Mouse (Mus musculus) embryonic facial prominence, embryonic 11.5 days (tissue): ENCODE data around the gene Wipf1. TPM values are rescaled to one million over a fixed set of nuclear protein-coding genes. Genes with fewer than 3 reads are reported as not detected.

Source experiments
- ATAC-seq: fragments of 200-750 bp; cut with Nextera tagmentation; replicated peaks from 2 replicates; pipeline ENCODE4 v1.8.0; 2017; ENCODE audit warnings: low read depth; ENCODE audit not compliant: insufficient number of reproducible peaks, low FRiP score, low TSS enrichment
- DNase-seq: peaks from one replicate; pipeline ENCODE4 v3.0.0-alpha.2; 2015; ENCODE audit warnings: low spot score
- H3K27ac ChIP-seq: fragments of 300-500 bp; sonication (generic); replicated peaks from 2 replicates; pipeline ENCODE4 v1.5.1; 2014; ENCODE audit warnings: mild to moderate bottlenecking, low read depth, low read length, control low read depth
- H3K27me3 ChIP-seq: fragments of 300-500 bp; sonication (generic); 2 replicates; pipeline ENCODE4 v1.6.1; 2014; ENCODE audit warnings: mild to moderate bottlenecking, low read length, moderate library complexity, mixed read lengths; ENCODE audit not compliant: control insufficient read depth, insufficient read depth
- H3K36me3 ChIP-seq: fragments of 300-500 bp; sonication (generic); replicated peaks from 2 replicates; pipeline ENCODE4 v1.6.1; 2014; ENCODE audit warnings: low read depth, mild to moderate bottlenecking, low read length, moderate library complexity, mixed read lengths; ENCODE audit not compliant: control insufficient read depth, insufficient read depth
- H3K4me1 ChIP-seq: fragments of 300-500 bp; sonication (generic); 2 replicates; pipeline ENCODE4 v1.6.1; 2014; ENCODE audit warnings: low read length, mixed read lengths; ENCODE audit not compliant: control insufficient read depth, insufficient read depth
- H3K4me2 ChIP-seq: fragments of 300-500 bp; sonication (generic); 2 replicates; pipeline ENCODE4 v1.6.1; 2014; ENCODE audit warnings: low read depth, mild to moderate bottlenecking, control low read depth, low read length, moderate library complexity
- H3K4me3 ChIP-seq: fragments of 300-500 bp; sonication (generic); 2 replicates; pipeline ENCODE4 v1.5.1; 2014; ENCODE audit warnings: low read depth, low read length, control low read depth
- H3K9ac ChIP-seq: fragments of 300-500 bp; sonication (generic); replicated peaks from 2 replicates; pipeline ENCODE4 v1.6.1; 2014; ENCODE audit warnings: mild to moderate bottlenecking, control low read depth, low read length
- H3K9me3 ChIP-seq: fragments of 300-500 bp; sonication (generic); replicated peaks from 2 replicates; pipeline ENCODE4 v1.6.1; 2016; ENCODE audit warnings: mild to moderate bottlenecking, low read length, inconsistent platforms, mixed read lengths; ENCODE audit not compliant: control insufficient read depth
- WGBS: fragments of 180-500 bp; shearing (Covaris S2); extraction: QIAGEN DNeasy Blood & Tissue Kit; methylation state at CpG from one replicate; pipeline ENCODE4 v1.1.7; 2014; 5-methylcytosine and 5-hydroxymethylcytosine counted together
- polyA plus RNA-seq: library from polyadenylated mRNA; unstranded; fragments of >200 nt; fragmentation: Nextera tagmentation; extraction: Ambion mirVana; gene quantifications from 2 replicates; pipeline ENCODE4 v1.2.1, GENCODE M21; 2014

Gene Wipf1
- polyA plus RNA-seq, 1 experiment from 2014 or later = 17.5 TPM

DNA sequence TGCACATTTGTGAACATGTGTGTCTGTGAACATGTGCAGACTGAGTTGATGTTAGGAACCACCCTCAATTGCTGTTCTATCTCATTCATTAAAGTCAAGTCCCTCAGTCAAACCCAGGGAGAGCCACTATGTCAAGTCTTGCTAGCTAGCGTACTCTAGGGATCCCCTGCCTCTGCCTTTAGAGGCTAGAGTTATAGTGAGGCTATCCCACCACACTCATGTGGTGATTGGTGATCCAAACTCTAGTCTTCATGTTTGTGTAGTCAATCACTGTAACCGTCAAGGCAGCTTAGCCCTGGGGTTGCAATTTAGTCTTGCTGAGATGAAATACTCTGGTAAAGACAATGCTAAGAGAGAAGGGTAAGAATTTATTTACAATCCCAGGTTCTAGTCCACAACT, 132.1 kb downstream of the Wipf1 start:
- Histone ChIP-seq H3K4me3 (no peak overlapping the region), H3K9me3 (no peaks in the 10 kb centered on the region), H3K4me1 (no peaks in the 10 kb centered on the region), H3K27ac (no peak overlapping the region), H3K4me2 (no peak overlapping the region), H3K27me3 (no peaks in the 10 kb centered on the region), H3K36me3 (no peaks in the 10 kb centered on the region), H3K9ac (no peak overlapping the region)
- WGBS = 94% methylated on average over 2 of the region's 2 CpGs
- DNase-seq (no peak), ATAC-seq (no peak)

DNA sequence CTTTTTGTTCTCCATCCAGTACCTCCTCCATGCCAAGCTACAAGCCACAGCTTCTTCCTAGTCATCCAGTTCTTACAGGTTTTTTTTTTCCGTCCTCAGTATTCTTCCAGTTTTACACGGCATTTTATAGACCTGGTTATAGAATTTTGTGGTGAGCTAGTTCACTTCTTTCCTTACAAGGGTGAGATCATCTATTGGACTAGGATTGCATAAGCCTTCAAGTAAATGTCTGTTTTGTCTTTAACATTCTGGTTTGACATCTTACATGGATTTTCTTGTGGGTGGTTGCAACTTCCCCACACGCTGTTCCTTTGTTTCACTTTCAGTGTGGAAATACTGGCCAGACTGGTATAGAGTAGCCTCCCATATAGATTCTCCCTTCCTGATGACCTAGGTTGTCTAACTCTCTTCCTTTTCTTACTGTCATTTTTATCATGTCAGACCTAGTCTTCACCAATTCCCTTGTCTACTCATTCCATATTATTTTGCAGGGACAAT, 132.7 kb downstream of the Wipf1 start:
- H3K9ac ChIP-seq = no peak overlapping the region

DNA sequence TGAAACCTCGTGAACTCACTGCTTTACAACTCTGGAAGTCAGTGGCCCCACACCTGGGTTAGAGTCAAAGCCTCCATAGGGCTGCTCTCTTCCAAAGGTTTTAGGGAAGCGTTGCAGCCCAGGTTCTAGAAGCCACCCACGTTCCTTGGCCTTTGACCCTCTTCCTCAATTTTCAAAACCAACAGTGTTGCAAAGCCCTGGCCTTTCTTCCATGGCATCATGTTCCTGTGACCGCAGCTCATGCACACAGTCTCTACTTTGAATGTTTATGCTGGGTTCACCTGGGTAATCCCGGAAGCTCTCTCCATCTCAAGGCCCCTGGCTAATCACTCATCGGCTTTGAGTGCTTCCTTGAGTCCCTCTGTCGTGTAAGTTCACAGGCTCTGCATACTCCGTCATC, 134.0 kb downstream of the Wipf1 start:
- Histone ChIP-seq H3K4me2 (no peak overlapping the region), H3K4me1 (no peaks in the 10 kb centered on the region), H3K27me3 (no peaks in the 10 kb centered on the region), H3K9ac (no peak overlapping the region), H3K27ac (no peak overlapping the region), H3K36me3 (no peaks in the 10 kb centered on the region), H3K9me3 (no peaks in the 10 kb centered on the region), H3K4me3 (no peak overlapping the region)
- ATAC-seq (no peak), DNase-seq (no peak)
- WGBS = 77% methylated on average over 8 of the region's 8 CpGs

More for the DNA sequence above, 132.7 kb downstream of the Wipf1 start:
- whole genome bisulfite sequencing = 86% methylated on average over 3 of the region's 3 CpGs
- no peaks in the 10 kb centered on the region for H3K4me1 ChIP-seq
- no peak overlapping the region for H3K4me3 ChIP-seq
- no peaks in the 10 kb centered on the region for H3K27me3 ChIP-seq
- DNase-seq = no peak
- ATAC-seq = no peak
- no peaks in the 10 kb centered on the region for H3K36me3 ChIP-seq
- H3K4me2 ChIP-seq = no peak overlapping the region
- no peaks in the 10 kb centered on the region for H3K9me3 ChIP-seq
- H3K27ac ChIP-seq = no peak overlapping the region

DNA sequence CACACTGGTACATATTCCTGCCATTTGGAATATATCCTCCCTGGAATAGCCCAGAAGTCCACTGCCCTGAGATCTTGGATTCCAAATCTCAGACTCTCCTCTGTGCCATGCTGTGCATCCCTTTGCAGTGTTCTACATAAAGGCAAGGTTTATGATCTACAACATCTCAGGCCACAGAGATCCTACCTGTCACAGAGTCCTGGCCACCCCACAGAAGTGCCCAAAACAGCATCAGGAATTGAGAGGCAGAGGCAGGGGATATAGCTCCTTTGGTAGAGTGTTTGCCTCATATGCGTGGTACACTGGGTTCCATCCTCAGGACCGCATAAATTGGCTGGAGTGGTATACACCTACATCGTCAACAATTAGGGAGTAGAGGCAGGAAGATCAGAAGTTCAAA, 135.1 kb downstream of the Wipf1 start:
- Histone ChIP-seq H3K4me1 (no peaks in the 10 kb centered on the region), H3K4me3 (no peak overlapping the region), H3K4me2 (no peak overlapping the region), H3K27ac (no peak overlapping the region), H3K27me3 (no peaks in the 10 kb centered on the region), H3K9me3 (no peaks in the 10 kb centered on the region), H3K9ac (no peak overlapping the region), H3K36me3 (no peaks in the 10 kb centered on the region)
- WGBS = 93% methylated on average over 3 of the region's 3 CpGs
- no peak for DNase-seq
- no peak for ATAC-seq

DNA sequence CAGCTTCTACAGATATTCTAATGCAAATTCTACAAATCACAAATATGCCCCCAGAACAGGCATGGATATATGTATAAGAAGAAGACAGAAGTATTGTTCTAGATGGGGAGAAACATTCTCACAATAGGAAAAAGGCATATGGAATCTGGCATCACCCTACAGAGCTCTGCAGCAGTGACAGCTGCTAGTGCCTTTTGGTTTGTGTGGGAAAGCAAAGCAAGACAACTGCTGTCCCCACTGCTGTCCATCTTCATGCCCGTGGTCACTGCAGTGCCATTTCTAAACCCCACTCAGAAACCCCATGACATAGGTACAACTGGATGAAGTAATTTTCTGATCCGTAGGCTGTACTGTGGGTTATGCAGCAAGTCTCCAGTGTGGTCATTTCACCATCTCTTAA, 136.8 kb downstream of the Wipf1 start:
- no peaks in the 10 kb centered on the region for H3K27me3 ChIP-seq
- H3K4me2 ChIP-seq = no peak overlapping the region
- WGBS = 76% methylated on average over 2 of the region's 2 CpGs
- no peak overlapping the region for H3K9ac ChIP-seq
- H3K27ac ChIP-seq = no peak overlapping the region
- H3K4me1 ChIP-seq = no peaks in the 10 kb centered on the region
- ATAC-seq = no peak
- no peak for DNase-seq
- H3K36me3 ChIP-seq = no peaks in the 10 kb centered on the region
- no peak overlapping the region for H3K4me3 ChIP-seq
- H3K9me3 ChIP-seq = no peaks in the 10 kb centered on the region

DNA sequence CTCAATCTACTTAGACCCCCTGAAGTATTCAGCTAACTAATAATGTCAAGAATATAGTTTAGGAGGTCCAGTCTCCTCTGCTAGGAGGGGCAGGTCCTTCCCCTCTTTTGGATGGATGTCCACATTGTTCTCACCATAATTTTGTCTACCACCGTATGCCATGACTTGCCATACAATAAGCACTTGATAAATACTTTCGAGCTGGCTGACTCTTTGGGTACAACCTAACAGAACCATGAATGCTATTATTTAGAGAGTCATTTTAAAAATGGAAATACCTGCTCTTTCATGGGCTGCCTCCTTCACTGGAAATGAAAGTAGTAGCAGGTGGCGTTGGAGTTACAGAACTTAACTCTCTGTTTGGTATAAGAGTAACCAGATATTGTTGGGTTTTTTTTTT, 139.6 kb downstream of the Wipf1 start:
- Histone ChIP-seq H3K4me2 (no peak overlapping the region), H3K27ac (no peak overlapping the region), H3K4me3 (no peak overlapping the region), H3K27me3 (no peaks in the 10 kb centered on the region), H3K4me1 (peaks cover 3% of the 10 kb centered on the region; the same call in 1 of the 2 replicates), H3K9me3 (no peaks in the 10 kb centered on the region), H3K9ac (no peak overlapping the region), H3K36me3 (no peaks in the 10 kb centered on the region)
- 91% methylated on average over 3 of the region's 3 CpGs for WGBS
- ATAC-seq (no peak), DNase-seq (no peak)

DNA sequence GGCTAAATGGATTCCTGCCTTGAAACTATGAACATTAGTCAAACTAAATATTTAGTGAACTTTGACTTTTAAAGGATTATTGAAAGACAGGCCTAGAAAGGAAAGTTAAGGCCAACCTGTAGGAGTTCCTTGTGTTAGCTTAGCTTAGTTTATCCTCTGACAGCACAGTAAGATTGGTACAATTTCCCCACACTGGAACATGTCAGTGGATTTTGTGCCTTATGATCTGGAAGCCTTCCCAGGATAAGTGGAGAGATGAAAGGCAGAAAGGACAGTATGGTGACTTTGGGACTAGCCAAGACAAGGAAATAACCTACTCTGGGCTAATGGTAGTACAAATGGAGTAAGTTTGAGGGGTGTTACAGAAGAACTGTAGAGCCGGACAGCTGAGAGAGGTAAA, 141.7 kb downstream of the Wipf1 start:
- no peaks in the 10 kb centered on the region for H3K9me3 ChIP-seq
- no peak overlapping the region for H3K9ac ChIP-seq
- H3K27ac ChIP-seq = no peak overlapping the region
- 85% methylated on average over 1 of the region's 1 CpGs for WGBS
- no peaks in the 10 kb centered on the region for H3K36me3 ChIP-seq
- H3K4me1 ChIP-seq = peaks cover 3% of the 10 kb centered on the region; the same call in 1 of the 2 replicates
- no peak overlapping the region for H3K4me3 ChIP-seq
- DNase-seq (no peak), ATAC-seq (no peak)
- H3K4me2 ChIP-seq = no peak overlapping the region
- no peaks in the 10 kb centered on the region for H3K27me3 ChIP-seq

DNA sequence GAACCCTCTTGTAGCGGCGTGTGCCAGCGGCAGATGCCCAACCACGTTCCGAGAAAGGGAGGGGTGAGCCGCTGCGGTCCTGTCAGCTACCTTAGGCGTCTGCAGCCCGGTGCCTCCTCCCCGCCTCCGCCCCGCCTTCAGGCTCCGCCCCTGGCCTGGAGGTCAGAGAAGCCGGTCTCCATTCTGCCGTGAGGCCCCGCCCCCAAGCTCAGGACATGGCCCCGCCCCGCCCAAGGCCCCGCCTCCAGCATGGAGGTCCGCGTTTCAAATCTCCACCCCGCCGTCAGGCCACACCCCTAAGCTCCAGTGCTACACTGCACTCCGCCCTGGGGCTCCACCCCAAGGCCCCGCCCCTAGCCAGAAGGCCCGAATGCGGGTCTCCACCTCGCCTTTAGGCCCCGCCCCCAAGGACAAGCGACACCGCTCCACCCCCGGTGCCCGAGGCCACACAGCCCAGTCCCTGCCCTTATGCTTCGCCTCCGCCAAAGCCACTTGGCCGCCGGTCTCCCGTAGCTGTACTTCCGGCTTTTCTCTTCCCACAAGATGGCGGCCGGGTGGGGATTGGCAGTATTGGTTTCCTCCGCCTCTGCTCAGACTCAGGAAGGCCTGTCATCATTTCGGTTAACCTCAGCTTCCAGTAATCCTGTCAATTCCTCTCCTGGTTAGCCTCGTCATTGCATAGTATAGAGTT, 143.0 kb downstream of the Wipf1 start, which contains the start of gene Gpr155:
Gpr155 (minus strand) TSS at position 217 of the 691 bp plus-strand sequence.
- WGBS = under 1% methylated on average over 42 of the region's 44 CpGs

More for the DNA sequence above, 143.0 kb downstream of the Wipf1 start, which contains the start of gene Gpr155:
- Histone ChIP-seq H3K9me3 (no peaks in the 10 kb centered on the region), H3K4me3 (peak within 1 kb of the TSS; percentile 74), H3K4me1 (peaks cover 3% of the 10 kb centered on the region; the same call in 1 of the 2 replicates), H3K4me2 (peak within 1 kb of the TSS; percentile 99), H3K27me3 (no peaks in the 10 kb centered on the region), H3K27ac (0 out of 2 replicates have a peak within 1 kb of the TSS, but pooled peaks have one; percentile 41), H3K9ac (peak within 1 kb of the TSS; percentile 65), H3K36me3 (no peaks in the 10 kb centered on the region)
- ATAC-seq (peak; percentile 97), DNase-seq (peak; percentile 98)
